Mouse (Mus musculus) heart, embryonic 12.5 days (tissue): ENCODE measurements at regions not wholly inside any gene's neighbourhood (a gene's known extent, or its start where the extent isn't known, plus 50 kb on each side); places are given as distances from the start of the nearest gene placed in this dataset.

Experiments used
- ATAC-seq: fragments of 200-750 bp; cut with Nextera tagmentation; 2 replicates; pipeline ENCODE4 v1.8.0; 2017; ENCODE audit warnings: moderate TSS enrichment, moderate library complexity; ENCODE audit not compliant: insufficient number of reproducible peaks, low FRiP score
- H3K27ac ChIP-seq: fragments of 300-500 bp; sonication (generic); 2 replicates; pipeline ENCODE4 v1.5.1; 2016; ENCODE audit warnings: mild to moderate bottlenecking, moderate library complexity; ENCODE audit not compliant: poor library complexity, severe bottlenecking
- H3K27me3 ChIP-seq: fragments of 300-500 bp; sonication (generic); replicated peaks from 2 replicates; pipeline ENCODE4 v1.6.1; 2016; ENCODE audit warnings: mild to moderate bottlenecking, moderate library complexity
- H3K36me3 ChIP-seq: fragments of 300-500 bp; sonication (generic); 2 replicates; pipeline ENCODE4 v1.6.1; 2016; ENCODE audit warnings: mild to moderate bottlenecking, moderate library complexity
- H3K4me1 ChIP-seq: fragments of 300-500 bp; sonication (generic); replicated peaks from 2 replicates; pipeline ENCODE4 v1.6.1; 2016; ENCODE audit warnings: mild to moderate bottlenecking
- H3K4me2 ChIP-seq: fragments of 300-500 bp; sonication (generic); 2 replicates; pipeline ENCODE4 v1.6.1; 2016; ENCODE audit warnings: mild to moderate bottlenecking, moderate library complexity
- H3K4me3 ChIP-seq: fragments of 300-500 bp; sonication (generic); 2 replicates; pipeline ENCODE4 v1.5.1; 2016; ENCODE audit warnings: mild to moderate bottlenecking
- H3K9ac ChIP-seq: fragments of 300-500 bp; sonication (generic); 2 replicates; pipeline ENCODE4 v1.6.1; 2016; ENCODE audit warnings: mild to moderate bottlenecking, moderate library complexity
- H3K9me3 ChIP-seq: fragments of 300-500 bp; sonication (generic); replicated peaks from 2 replicates; pipeline ENCODE4 v1.6.1; 2016; ENCODE audit warnings: mild to moderate bottlenecking, moderate library complexity
- WGBS: fragments of 180-500 bp; shearing (Covaris S2); methylation state at CpG from one replicate; pipeline ENCODE4 v1.1.7; 2016; 5-methylcytosine and 5-hydroxymethylcytosine counted together

- Histone ChIP-seq H3K4me2 (no peak overlapping the region), H3K27ac (no peak overlapping the region), H3K36me3 (no peaks in the 10 kb centered on the region), H3K27me3 (no peaks in the 10 kb centered on the region), H3K4me3 (no peak overlapping the region), H3K9ac (no peak overlapping the region), H3K9me3 (no peaks in the 10 kb centered on the region), H3K4me1 (peaks cover 44% of the 10 kb centered on the region)
- ATAC-seq, result no peak
- WGBS, result 82% methylated on average over 6 of the region's 6 CpGs
Observed at GRCm38 (mm10) chr6:31092324-31092723, 133.4 kb upstream of the Klf14 start.

DNA sequence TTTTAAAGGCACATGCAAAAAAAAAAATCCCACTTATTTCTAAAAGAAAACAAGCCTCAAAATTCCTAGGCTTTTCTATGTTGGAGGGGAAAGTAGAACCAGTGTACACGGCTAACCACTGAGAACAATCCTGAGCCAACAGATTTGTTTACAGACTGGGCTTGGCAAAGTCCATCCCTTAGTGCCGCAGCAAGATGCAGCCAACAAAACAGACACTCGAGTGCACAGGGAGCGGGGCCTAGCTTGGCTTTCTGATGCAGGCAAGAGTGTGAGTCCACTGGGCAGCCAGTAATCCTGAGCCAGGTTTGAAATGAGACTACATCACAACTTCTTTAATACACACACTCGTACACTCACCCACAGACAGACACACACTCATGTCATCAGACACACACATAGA, 133.9 kb upstream of the Klf14 start:
- Histone ChIP-seq H3K4me3 (no peak overlapping the region), H3K4me1 (peaks cover 43% of the 10 kb centered on the region), H3K36me3 (no peaks in the 10 kb centered on the region), H3K27ac (no peak overlapping the region), H3K9ac (no peak overlapping the region), H3K9me3 (no peaks in the 10 kb centered on the region), H3K27me3 (no peaks in the 10 kb centered on the region), H3K4me2 (no peak overlapping the region)
- WGBS, result 84% methylated on average over 5 of the region's 5 CpGs
- no peak for ATAC-seq

DNA sequence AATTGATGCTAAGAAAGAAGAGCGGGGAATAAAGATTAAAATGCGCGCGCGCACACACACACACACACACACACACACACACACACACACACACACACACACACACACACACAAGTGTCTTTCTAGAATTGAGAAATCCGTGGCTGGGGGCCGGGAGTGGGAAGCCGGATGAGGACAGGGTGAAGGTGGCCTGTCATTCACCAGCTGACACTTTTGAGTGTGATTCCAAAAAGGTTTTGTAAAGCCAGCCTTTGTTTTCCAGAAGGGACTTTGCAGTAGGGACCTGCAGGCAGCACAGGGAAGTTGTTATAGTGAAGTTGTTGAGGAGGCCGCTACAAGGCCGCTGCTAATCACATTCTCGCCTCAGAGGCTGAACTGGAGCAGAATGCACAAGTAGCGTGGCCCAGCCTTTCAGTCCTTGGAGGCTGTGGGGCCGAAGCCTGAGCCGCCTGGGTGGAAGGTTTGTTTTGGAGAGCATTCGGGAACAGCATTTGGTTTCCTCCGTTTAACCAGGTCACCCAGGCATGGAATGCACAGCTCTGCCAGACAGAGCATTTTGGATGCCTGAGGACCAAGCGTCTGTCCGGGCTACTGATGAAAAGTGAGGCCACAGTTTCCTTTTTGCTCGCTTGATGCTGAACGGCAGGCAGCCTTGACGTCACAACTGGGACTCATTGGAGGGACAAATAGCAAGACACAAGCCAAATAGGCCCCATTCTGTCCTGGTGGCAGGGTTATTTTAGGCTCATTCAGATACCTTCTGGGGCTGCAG, 137.3 kb upstream of the Klf14 start:
- H3K27ac ChIP-seq, result peak overlapping the region; percentile 88
- peak overlapping the region; percentile 22 for H3K4me2 ChIP-seq
- no peak for ATAC-seq
- WGBS, result 50% methylated on average over 21 of the region's 21 CpGs
- peaks cover 48% of the 10 kb centered on the region for H3K4me1 ChIP-seq
- H3K9ac ChIP-seq, result no peak overlapping the region
- no peaks in the 10 kb centered on the region for H3K9me3 ChIP-seq
- no peaks in the 10 kb centered on the region for H3K36me3 ChIP-seq
- H3K4me3 ChIP-seq, result no peak overlapping the region
- H3K27me3 ChIP-seq, result no peaks in the 10 kb centered on the region

DNA sequence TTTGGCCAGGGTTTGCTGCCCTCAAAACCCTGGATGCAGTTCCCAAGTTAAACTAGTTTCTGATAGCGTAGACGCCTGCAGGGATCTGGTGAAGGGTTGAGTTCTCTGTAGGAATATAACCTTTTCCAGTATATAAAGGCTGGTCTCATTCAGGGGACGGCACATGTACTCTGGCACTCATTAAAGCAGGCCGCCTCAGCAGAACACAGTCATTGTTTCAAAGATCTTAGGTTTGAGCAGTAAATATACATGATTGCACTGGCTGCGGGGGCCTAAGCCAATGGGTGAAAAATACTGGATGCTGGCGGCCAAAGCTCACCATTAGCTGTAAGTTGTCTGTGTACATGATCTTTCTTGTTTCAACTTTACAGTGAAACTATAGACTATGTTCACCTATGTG, 137.9 kb upstream of the Klf14 start:
- Histone ChIP-seq H3K27ac (peak overlapping the region; percentile 88), H3K4me1 (peaks cover 48% of the 10 kb centered on the region)
- WGBS, result 68% methylated on average over 6 of the region's 6 CpGs

DNA sequence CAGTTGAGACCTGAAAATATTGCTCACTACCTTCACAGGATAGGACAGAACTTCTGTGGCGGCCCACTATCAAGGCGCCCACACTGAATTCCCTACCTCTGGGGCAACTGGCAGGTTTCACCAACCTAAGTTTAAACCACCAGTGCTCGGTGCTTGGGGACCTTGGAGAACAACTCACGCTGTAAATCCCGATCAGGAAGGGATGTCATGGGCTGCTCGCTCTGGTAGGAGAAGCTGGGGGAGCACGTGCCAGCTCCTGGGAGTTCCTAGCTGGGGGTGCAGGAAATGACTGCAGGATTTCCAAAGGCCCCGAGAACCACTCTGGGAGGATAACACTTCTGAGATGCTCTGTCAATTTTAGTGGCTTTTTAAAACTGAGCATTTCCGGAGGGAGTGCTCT, 138.4 kb upstream of the Klf14 start:
- Histone ChIP-seq H3K4me1 (peaks cover 48% of the 10 kb centered on the region), H3K9ac (no peak overlapping the region), H3K36me3 (no peaks in the 10 kb centered on the region), H3K27me3 (no peaks in the 10 kb centered on the region), H3K27ac (peak overlapping the region; percentile 88), H3K4me3 (no peak overlapping the region), H3K9me3 (no peaks in the 10 kb centered on the region), H3K4me2 (no peak overlapping the region)
- ATAC-seq, result no peak
- 67% methylated on average over 9 of the region's 9 CpGs for WGBS

More for the DNA sequence above, 137.9 kb upstream of the Klf14 start:
- H3K4me3 ChIP-seq, result no peak overlapping the region
- peak overlapping the region; percentile 22; the same call in 1 of the 2 replicates for H3K4me2 ChIP-seq
- H3K27me3 ChIP-seq, result no peaks in the 10 kb centered on the region
- no peaks in the 10 kb centered on the region for H3K9me3 ChIP-seq
- H3K36me3 ChIP-seq, result no peaks in the 10 kb centered on the region
- no peak for ATAC-seq
- H3K9ac ChIP-seq, result no peak overlapping the region

DNA sequence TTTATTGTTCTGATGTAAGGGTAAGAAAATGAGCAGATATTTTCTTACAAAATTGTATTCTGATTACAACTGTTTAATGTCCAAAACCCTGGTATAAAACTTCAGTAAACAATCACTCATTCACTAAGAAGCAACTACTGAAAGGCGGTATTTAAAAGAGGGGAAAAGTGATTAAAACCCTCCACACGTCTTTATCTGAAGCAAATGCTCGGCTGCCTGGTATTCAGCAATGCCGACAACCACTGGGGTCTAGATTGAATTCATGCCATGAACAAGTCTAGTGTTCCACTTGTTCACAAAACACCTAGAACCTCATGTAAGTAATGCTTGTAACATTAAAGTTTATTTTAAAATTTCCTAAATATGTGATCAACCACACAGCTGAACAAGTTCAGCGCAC, 139.2 kb upstream of the Klf14 start:
- Histone ChIP-seq H3K9me3 (no peaks in the 10 kb centered on the region), H3K27ac (no peak overlapping the region), H3K4me3 (no peak overlapping the region), H3K4me1 (peaks cover 48% of the 10 kb centered on the region), H3K9ac (no peak overlapping the region), H3K36me3 (no peaks in the 10 kb centered on the region), H3K4me2 (no peak overlapping the region), H3K27me3 (no peaks in the 10 kb centered on the region)
- 66% methylated on average over 5 of the region's 5 CpGs for WGBS
- no peak for ATAC-seq

DNA sequence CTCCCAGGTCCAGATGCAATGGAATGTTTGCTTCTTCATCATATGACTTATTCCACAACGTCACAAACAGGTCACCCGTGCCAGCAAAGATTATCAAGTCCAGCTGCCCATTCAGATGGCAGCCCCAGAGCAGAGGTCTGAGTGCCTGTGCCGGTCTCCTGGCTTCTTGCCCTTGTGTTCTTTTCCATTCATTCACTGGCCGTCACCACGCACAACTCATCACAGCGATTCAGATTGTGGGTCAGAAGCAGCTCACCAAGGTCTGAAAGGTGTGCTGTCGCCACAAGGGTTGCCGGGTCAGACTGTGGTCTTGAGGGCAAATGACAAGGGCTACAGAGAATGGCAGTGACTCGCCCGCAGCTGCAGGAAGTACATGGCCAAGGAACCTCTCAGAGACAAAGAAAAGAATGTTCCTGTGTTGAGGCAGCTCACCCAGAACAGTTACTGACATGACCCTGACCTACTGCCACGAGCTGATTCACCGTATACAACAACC, 141.3 kb upstream of the Klf14 start:
- Histone ChIP-seq H3K4me2 (peak overlapping the region; percentile 28; the same call in 1 of the 2 replicates), H3K4me3 (no peak overlapping the region), H3K9me3 (no peaks in the 10 kb centered on the region), H3K9ac (no peak overlapping the region), H3K4me1 (peaks cover 42% of the 10 kb centered on the region), H3K27ac (peak overlapping the region; percentile 57; the same call in 1 of the 2 replicates), H3K36me3 (no peaks in the 10 kb centered on the region), H3K27me3 (no peaks in the 10 kb centered on the region)
- 0 out of 2 replicates have a peak, but pooled peaks have one; percentile 39 for ATAC-seq
- WGBS, result 43% methylated on average over 12 of the region's 12 CpGs

DNA sequence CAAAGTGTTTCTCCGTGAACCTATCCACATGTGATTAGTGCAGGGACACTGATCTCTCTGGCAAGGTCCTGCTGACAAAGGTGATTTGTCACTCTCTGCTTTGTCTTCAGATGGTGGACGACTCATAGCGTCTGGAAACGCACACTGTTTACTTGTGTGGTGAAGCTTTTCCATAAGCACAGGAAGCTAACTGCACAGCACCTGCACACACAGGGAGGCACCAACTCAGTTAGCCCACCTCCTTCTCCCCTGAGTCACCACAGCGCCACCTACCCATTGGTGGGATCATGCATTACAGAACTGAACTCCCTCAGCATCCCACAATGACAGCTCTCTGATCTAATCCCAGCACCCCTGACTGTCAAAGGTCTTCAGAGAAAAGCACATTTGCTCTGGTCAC, 141.9 kb upstream of the Klf14 start:
- no peak overlapping the region for H3K4me3 ChIP-seq
- no peaks in the 10 kb centered on the region for H3K36me3 ChIP-seq
- no peaks in the 10 kb centered on the region for H3K9me3 ChIP-seq
- H3K9ac ChIP-seq, result no peak overlapping the region
- H3K4me2 ChIP-seq, result no peak overlapping the region
- no peaks in the 10 kb centered on the region for H3K27me3 ChIP-seq
- H3K27ac ChIP-seq, result peak overlapping the region; percentile 57; the same call in 1 of the 2 replicates
- ATAC-seq, result no peak
- 60% methylated on average over 5 of the region's 5 CpGs for WGBS
- peaks cover 37% of the 10 kb centered on the region for H3K4me1 ChIP-seq

DNA sequence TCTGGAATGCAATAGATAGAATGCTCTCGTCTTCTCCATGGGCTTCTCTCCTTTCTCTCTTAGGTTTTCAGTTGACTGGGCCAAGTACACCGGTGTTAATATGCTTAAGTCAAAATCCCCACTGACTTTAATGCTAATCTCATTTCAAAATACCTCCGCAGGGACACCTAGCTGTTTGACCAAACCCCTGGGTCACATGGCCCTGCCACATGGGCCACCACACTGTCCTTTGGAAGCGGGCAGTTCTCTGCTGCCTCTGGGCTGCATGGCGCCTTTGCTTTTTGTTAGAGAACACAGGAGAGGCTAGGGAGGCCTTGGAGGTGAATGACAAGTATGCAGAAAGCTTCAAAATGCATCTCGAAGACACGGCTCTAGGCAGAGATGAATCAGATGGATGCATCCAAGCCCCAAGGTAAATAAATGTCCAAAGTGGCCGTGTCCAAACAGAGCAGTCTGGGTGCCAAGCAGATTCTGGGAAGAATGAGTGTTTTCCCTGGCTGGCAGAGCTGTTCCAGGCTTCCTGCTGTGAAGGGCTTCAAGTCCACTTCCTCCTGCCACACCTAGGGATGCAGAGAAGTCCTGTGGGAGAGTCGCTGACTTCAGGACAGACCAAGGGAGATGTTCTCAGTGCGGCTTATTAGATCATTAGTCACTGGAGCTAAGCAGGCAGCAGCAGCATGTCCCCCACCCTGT, 147.4 kb upstream of the Klf14 start:
- Histone ChIP-seq H3K9ac (no peak overlapping the region), H3K36me3 (no peaks in the 10 kb centered on the region), H3K27me3 (no peaks in the 10 kb centered on the region), H3K4me3 (no peak overlapping the region), H3K4me2 (no peak overlapping the region), H3K9me3 (peaks cover 7% of the 10 kb centered on the region), H3K27ac (no peak overlapping the region), H3K4me1 (peaks cover 26% of the 10 kb centered on the region)
- ATAC-seq, result no peak
- WGBS, result 70% methylated on average over 10 of the region's 10 CpGs

DNA sequence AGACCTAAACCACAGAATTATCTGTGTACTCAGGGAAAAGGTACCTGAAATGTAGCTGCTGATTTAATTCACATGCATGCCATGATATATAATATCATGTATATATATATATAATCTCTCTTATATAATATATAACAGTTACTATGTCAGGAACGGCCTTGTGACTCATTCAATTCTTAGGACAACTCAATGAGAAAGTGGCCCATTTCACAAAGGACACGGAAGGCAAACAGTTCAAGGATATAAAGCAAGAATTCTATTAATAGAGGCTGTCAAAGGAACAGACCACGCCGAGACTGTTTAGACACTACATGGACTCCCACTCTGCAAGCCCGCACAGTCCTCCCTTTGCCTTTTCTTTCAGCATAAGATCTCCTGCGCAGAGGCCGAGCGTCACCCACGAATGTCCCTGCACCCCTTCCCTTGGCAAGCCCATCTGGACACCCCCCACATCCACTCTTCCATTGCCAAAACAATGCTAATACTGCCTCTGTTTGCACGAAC, 148.0 kb upstream of the Klf14 start:
- Histone ChIP-seq H3K4me2 (no peak overlapping the region), H3K9me3 (peaks cover 7% of the 10 kb centered on the region), H3K4me1 (peaks cover 31% of the 10 kb centered on the region), H3K4me3 (no peak overlapping the region), H3K27ac (peak overlapping the region; percentile 60; the same call in 1 of the 2 replicates), H3K27me3 (no peaks in the 10 kb centered on the region), H3K9ac (no peak overlapping the region), H3K36me3 (no peaks in the 10 kb centered on the region)
- ATAC-seq, result no peak
- WGBS, result 69% methylated on average over 10 of the region's 10 CpGs

DNA sequence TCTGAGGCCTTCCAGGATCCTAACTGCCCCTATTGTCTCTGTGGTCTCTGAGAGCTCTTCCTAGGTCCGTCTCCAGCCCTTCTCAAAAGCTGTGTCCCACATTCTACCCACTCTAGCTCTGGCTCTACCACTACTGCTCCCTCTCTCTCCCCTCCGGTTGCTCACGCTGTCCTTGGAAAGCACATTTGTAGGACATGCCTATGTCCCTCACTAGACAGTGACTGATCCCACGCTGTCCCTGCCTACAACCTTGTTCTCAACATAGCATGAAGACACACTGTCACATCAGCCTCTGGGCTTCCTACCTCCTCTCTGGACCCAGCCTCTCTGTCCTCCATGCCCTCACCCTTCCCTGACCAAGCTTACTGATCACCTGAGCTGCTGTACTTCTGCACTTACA, 148.5 kb upstream of the Klf14 start:
- Histone ChIP-seq H3K4me2 (no peak overlapping the region), H3K4me3 (no peak overlapping the region), H3K4me1 (peaks cover 36% of the 10 kb centered on the region), H3K36me3 (no peaks in the 10 kb centered on the region), H3K27me3 (no peaks in the 10 kb centered on the region), H3K9ac (no peak overlapping the region), H3K27ac (peak overlapping the region; percentile 60), H3K9me3 (peaks cover 7% of the 10 kb centered on the region)
- WGBS, result 67% methylated on average over 4 of the region's 4 CpGs
- no peak for ATAC-seq
